In the genomic region with DNA sequence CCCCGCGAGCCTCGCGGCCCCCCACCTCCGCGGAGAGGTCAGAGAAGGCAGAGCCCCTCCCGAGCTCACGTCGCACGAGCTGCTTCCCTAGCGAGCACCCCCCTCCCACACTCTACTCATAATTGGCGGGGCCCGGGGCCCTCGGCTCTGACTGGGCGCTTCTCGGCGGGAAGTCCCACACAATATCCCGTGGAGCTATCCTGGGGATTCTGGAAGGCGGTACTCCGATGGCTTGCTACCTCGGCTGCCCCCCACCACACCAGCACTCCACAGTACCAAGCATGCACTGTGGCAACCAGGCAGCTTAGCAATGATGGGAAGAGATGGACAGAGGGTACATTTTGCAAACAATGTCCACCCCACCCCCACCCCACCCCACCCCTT, we compare ENCODE assay signal across 8 mouse cellular contexts. TPM values are rescaled to one million over a fixed set of nuclear protein-coding genes. Genes with fewer than 3 reads are reported as not detected.
DNase-seq lines count a peak whose midpoint lies in the region; ATAC-seq and TF ChIP-seq lines count a peak whose summit lies in the region.

No protein-coding gene starts in this region.

- peaks cover 14% of the 10 kb centered on the region for H3K27me3 ChIP-seq in heart, embryonic 12.5 days (replicated peaks)
- peaks cover 59% of the 10 kb centered on the region for H3K27me3 ChIP-seq in E14TG2a.4 (ENCODE audit: insufficient read depth, low read length)
- H3K27me3 ChIP-seq in hindbrain, embryonic 10.5 days (ENCODE audit: insufficient read depth, poor library complexity, severe bottlenecking) = peaks cover 64% of the 10 kb centered on the region

- no peaks in the 10 kb centered on the region for H3K36me3 ChIP-seq in heart, embryonic 12.5 days
- H3K36me3 ChIP-seq in E14TG2a.4 (ENCODE audit: insufficient read depth, low read length) (no peaks in the 10 kb centered on the region), macrophage (ENCODE audit: inconsistent target) (no peaks in the 10 kb centered on the region)
- no peaks in the 10 kb centered on the region for H3K36me3 ChIP-seq in hindbrain, embryonic 10.5 days

- no peaks in the 10 kb centered on the region for H3K9me3 ChIP-seq in heart, embryonic 12.5 days (replicated peaks)
- H3K9me3 ChIP-seq in E14TG2a.4 (ENCODE audit: low read length) = no peaks in the 10 kb centered on the region
- H3K9me3 ChIP-seq in hindbrain, embryonic 10.5 days = no peaks in the 10 kb centered on the region; the same call in 1 of the 2 replicates

- peaks cover 36% of the 10 kb centered on the region for H3K79me2 ChIP-seq in macrophage (ENCODE audit: inconsistent target)

- ATAC-seq in heart, embryonic 12.5 days (ENCODE audit: insufficient number of reproducible peaks, low FRiP score) = peak; percentile 54; the same call in 1 of the 2 replicates

- H3K4me3 ChIP-seq in heart, embryonic 12.5 days = peak overlapping the region; percentile 74
- H3K4me3 ChIP-seq in E14TG2a.4 (replicated peaks; ENCODE audit: low read length) (peak overlapping the region; percentile 74), macrophage (ENCODE audit: inconsistent target) (peak overlapping the region; percentile 25)
- peak overlapping the region; percentile 50 for H3K4me3 ChIP-seq in hindbrain, embryonic 10.5 days

- no peak for TF ChIP-seq CTCF in E14TG2a.4 (conservative IDR thresholded peaks at IDR 0.05; ENCODE audit: low read length)

- no peak for DNase-seq in heart, adult 18-20 months
- DNase-seq in hindbrain, embryonic 10.5 days (ENCODE audit: low spot score) = no peak
- no peak for DNase-seq in MN1 (ENCODE audit: low spot score)
- no peak for DNase-seq in thymus, adult 18-20 months
- DNase-seq in ovary, postnatal 10 days (ENCODE audit: low spot score) = no peak

- peak overlapping the region; percentile 95 for H3K9ac ChIP-seq in heart, embryonic 12.5 days

- peak overlapping the region; percentile 78 for H3K4me2 ChIP-seq in heart, embryonic 12.5 days

- 21% methylated on average over 20 of the region's 21 CpGs for WGBS in heart, embryonic 12.5 days
- 22% methylated on average over 21 of the region's 21 CpGs for WGBS in hindbrain, embryonic 10.5 days
- whole genome bisulfite sequencing in macrophage (ENCODE audit: missing documents) = 31% methylated on average over 14 of the region's 21 CpGs

- H3K4me1 ChIP-seq in heart, embryonic 12.5 days (replicated peaks) = peaks cover 40% of the 10 kb centered on the region
- H3K4me1 ChIP-seq in E14TG2a.4 (replicated peaks; ENCODE audit: low read depth, low read length) = peaks cover 35% of the 10 kb centered on the region
- peaks cover 21% of the 10 kb centered on the region; the same call in 1 of the 2 replicates for H3K4me1 ChIP-seq in hindbrain, embryonic 10.5 days (replicated peaks)

- H3K27ac ChIP-seq in heart, embryonic 12.5 days (ENCODE audit: poor library complexity, severe bottlenecking) = peak overlapping the region; percentile 88
- H3K27ac ChIP-seq in hindbrain, embryonic 10.5 days = peak overlapping the region; percentile 70; the same call in 1 of the 2 replicates
- H3K27ac ChIP-seq in macrophage = peak overlapping the region; percentile 28; the same call in 1 of the 2 replicates

RNA-seq across cellular contexts. Expression of gene Elf4, which starts 8.4 kb away (rescaled TPM):
- polyA plus RNA-seq in heart, embryonic 12.5 days (2016; fragmentation: Nextera tagmentation; extraction: Ambion mirVana) = 17.0 and 18.7 TPM in 2 replicates
- 1 to 10 TPM; 5.8 to 6.5 TPM for total RNA-seq in heart, adult 18-20 months (2021)
- polyA plus RNA-seq in hindbrain, embryonic 10.5 days (2016; fragmentation: Nextera tagmentation; extraction: Ambion mirVana) = 2.6 and 2.8 TPM in 2 replicates
- 10 to 100 TPM; 31.7 to 79.8 (median 65.5) TPM for total RNA-seq in macrophage (2018; cell fraction: chromatin; rRNA removed)
- total RNA-seq in macrophage (2018; cell fraction: cytosol; rRNA removed) = 10 to 100 TPM; 37.6 to 92.1 (median 58.9) TPM
- total RNA-seq in macrophage (2018; cell fraction: nucleus; rRNA removed) = 100 to 1,000 TPM in 3 of 26 experiments, 10 to 100 TPM in 23; 38.6 to 108 (median 69.6) TPM
- polyA plus RNA-seq in macrophage (2018) = 29.9 to 41.0 TPM (median 37.3 TPM) in 3 replicates

RNA-seq across cellular contexts. Expression of gene Aifm1, which starts 58.9 kb away (rescaled TPM):
- polyA plus RNA-seq in heart, embryonic 12.5 days (2016; fragmentation: Nextera tagmentation; extraction: Ambion mirVana) = 111 TPM in 2 replicates
- total RNA-seq in heart, adult 18-20 months (2021) = 100 to 1,000 TPM; 105 to 111 TPM
- 65.5 and 73.0 TPM in 2 replicates for polyA plus RNA-seq in hindbrain, embryonic 10.5 days (2016; fragmentation: Nextera tagmentation; extraction: Ambion mirVana)
- total RNA-seq in macrophage (2018; cell fraction: chromatin; rRNA removed) = 10 to 100 TPM in 20 of 26 experiments, 1 to 10 TPM in 6; 4.1 to 39.3 (median 18.4) TPM
- total RNA-seq in macrophage (2018; cell fraction: cytosol; rRNA removed) = 10 to 100 TPM; 14.4 to 34.5 (median 22.2) TPM
- 10 to 100 TPM in 21 of 26 experiments, 1 to 10 TPM in 5; 4.5 to 31.5 (median 17.8) TPM for total RNA-seq in macrophage (2018; cell fraction: nucleus; rRNA removed)
- polyA plus RNA-seq in macrophage (2018) = 31.7 to 34.7 TPM (median 33.8 TPM) in 3 replicates

Comparison
In these comparisons a context has a peak if more than half of its experiments do, and no peak if none do; other contexts are left out.
1. H3K27ac ChIP-seq: peak in every context shown above with its lines; median percentile 88 in heart, embryonic 12.5 days; 70 in hindbrain, embryonic 10.5 days; 28 in macrophage.